Mouse (Mus musculus): ENCODE results near the gene Rapgef5. TPM values are rescaled to one million over a fixed set of nuclear protein-coding genes. Genes with fewer than 3 reads are reported as not detected.
A peak's percentile ranks its signal among the peaks of the same experiment; 100 is the strongest.

Gene Rapgef5
- polyA plus RNA-seq, 1 experiment from 2014 or later: 10.4 TPM

- no peaks in the 10 kb centered on the region for H3K36me3 ChIP-seq
- H3K9ac ChIP-seq: no peak overlapping the region
- H3K27ac ChIP-seq: peak overlapping the region; percentile 6; the same call in 1 of the 2 replicates
- H3K4me1 ChIP-seq: no peaks in the 10 kb centered on the region
- no peak overlapping the region for H3K4me3 ChIP-seq (replicated peaks)
- 36% methylated on average over 4 of the region's 4 CpGs for WGBS
- H3K4me2 ChIP-seq: no peak overlapping the region
- no peaks in the 10 kb centered on the region for H3K9me3 ChIP-seq
- H3K27me3 ChIP-seq (replicated peaks): no peaks in the 10 kb centered on the region
- ATAC-seq (ENCODE audit: insufficient read depth, low FRiP score, low read depth): no peak
Observed at GRCm38 (mm10) chr12:117660361-117660760, 144.1 kb downstream of the Rapgef5 start.

DNA sequence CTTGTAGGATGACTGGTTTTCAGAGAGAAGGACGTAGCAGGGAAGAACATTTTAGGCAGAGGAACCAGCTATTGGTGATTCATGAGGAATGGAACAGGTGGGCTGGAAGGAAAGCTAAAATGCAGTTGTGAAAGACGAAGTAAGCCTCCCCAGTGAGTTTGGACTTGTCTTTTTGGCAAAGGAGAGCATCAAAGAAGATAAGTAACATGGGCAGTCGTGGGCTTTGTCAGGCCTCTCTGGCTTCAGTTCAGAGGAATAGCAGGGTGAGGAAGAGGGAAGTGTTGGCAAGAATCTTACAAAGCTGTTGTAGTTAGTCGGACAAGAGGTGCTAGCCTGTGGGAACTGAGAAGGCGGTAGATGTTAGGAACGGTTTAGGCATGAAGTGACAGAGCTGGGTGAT is 145.6 kb downstream of the Rapgef5 start:
- no peak overlapping the region for H3K4me3 ChIP-seq (replicated peaks)
- no peaks in the 10 kb centered on the region for H3K9me3 ChIP-seq
- H3K27me3 ChIP-seq (replicated peaks): no peaks in the 10 kb centered on the region
- no peak overlapping the region for H3K4me2 ChIP-seq
- no peak overlapping the region for H3K27ac ChIP-seq
- no peaks in the 10 kb centered on the region for H3K36me3 ChIP-seq
- no peak for ATAC-seq (ENCODE audit: insufficient read depth, low FRiP score, low read depth)
- WGBS: 67% methylated on average over 6 of the region's 6 CpGs
- H3K9ac ChIP-seq: no peak overlapping the region
- H3K4me1 ChIP-seq: no peaks in the 10 kb centered on the region

DNA sequence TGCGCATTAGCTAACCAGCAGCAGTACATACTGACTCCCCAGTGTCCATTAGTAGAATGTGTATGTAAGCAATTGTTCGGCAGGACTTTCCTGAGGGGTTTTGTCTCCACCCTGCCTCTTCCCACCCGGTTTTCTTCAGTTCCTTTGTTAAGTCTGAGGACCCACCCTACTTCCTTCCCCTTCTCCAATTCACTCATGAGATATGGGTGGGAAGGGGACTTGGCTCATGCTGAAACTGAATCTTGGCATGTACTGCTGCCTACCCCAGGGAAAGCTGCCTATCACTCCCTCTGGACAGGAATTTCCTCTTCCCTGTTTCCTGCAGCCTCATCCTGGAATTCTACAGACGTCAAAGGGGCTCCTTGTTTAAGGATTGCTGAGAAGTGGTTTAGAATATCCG is 147.4 kb downstream of the Rapgef5 start:
- no peak for ATAC-seq (ENCODE audit: insufficient read depth, low FRiP score, low read depth)

GRCm38 (mm10) chr12:117664644-117665043 is 148.4 kb downstream of the Rapgef5 start:
- WGBS: 68% methylated on average over 5 of the region's 5 CpGs
- H3K36me3 ChIP-seq: no peaks in the 10 kb centered on the region
- no peak for ATAC-seq (ENCODE audit: insufficient read depth, low FRiP score, low read depth)
- no peak overlapping the region for H3K4me3 ChIP-seq (replicated peaks)
- H3K4me1 ChIP-seq: no peaks in the 10 kb centered on the region
- no peaks in the 10 kb centered on the region for H3K9me3 ChIP-seq
- no peak overlapping the region for H3K4me2 ChIP-seq
- no peak overlapping the region for H3K9ac ChIP-seq
- H3K27me3 ChIP-seq (replicated peaks): no peaks in the 10 kb centered on the region
- no peak overlapping the region for H3K27ac ChIP-seq

More for the DNA sequence above, 147.4 kb downstream of the Rapgef5 start:
- Histone ChIP-seq H3K36me3 (no peaks in the 10 kb centered on the region), H3K4me2 (no peak overlapping the region), H3K27me3 (replicated peaks) (no peaks in the 10 kb centered on the region), H3K9ac (no peak overlapping the region), H3K4me3 (replicated peaks) (no peak overlapping the region), H3K9me3 (no peaks in the 10 kb centered on the region), H3K27ac (no peak overlapping the region), H3K4me1 (no peaks in the 10 kb centered on the region)
- 43% methylated on average over 5 of the region's 5 CpGs for WGBS

- H3K27ac ChIP-seq: no peak overlapping the region
- no peak overlapping the region for H3K4me3 ChIP-seq (replicated peaks)
- no peak for ATAC-seq (ENCODE audit: insufficient read depth, low FRiP score, low read depth)
- H3K4me1 ChIP-seq: no peaks in the 10 kb centered on the region
- no peaks in the 10 kb centered on the region for H3K27me3 ChIP-seq (replicated peaks)
- H3K9me3 ChIP-seq: no peaks in the 10 kb centered on the region
- no peak overlapping the region for H3K9ac ChIP-seq
- H3K36me3 ChIP-seq: no peaks in the 10 kb centered on the region
- 89% methylated on average over 3 of the region's 3 CpGs for WGBS
- H3K4me2 ChIP-seq: no peak overlapping the region
Observed at GRCm38 (mm10) chr12:117666391-117666790, 150.1 kb downstream of the Rapgef5 start.

DNA sequence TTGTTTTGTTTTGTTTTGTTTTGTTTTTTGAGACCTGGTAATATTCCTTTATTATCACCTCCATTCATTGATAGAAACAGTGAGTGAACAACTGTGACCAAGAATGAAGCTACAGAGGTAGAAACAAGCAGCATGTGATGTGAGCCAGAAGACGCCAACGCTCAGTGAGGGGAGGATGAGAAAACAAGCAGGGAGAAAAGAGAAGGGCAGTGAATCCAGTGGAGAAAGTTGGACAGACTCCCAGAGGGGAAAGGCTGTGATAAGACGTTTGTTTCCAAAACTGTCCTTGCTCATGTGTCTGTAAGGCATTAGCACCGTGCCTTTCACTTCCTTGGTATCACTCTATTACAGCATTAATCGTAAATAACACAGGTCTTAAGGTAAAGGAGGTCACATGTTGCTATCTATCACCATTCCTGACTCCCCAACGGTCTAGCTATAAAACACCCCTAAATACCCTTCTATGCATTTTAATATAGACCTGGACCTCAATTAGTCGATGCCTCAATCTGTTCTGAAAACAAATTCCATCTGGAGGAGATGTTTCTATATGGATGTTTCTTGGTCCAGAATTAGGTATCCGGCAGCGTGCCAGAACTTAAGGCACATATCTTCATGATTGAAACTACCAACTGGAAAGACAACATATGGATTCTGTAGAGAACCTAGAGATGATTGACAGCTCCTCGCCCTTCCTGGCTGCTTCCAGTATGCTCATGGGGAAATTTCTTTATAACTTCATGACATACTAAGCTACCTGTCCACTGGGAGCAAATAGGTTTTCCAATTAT is 153.5 kb downstream of the Rapgef5 start:
- Histone ChIP-seq H3K27ac (no peak overlapping the region), H3K36me3 (no peaks in the 10 kb centered on the region), H3K9me3 (no peaks in the 10 kb centered on the region), H3K4me2 (no peak overlapping the region), H3K4me1 (no peaks in the 10 kb centered on the region), H3K4me3 (replicated peaks) (no peak overlapping the region), H3K9ac (no peak overlapping the region), H3K27me3 (replicated peaks) (no peaks in the 10 kb centered on the region)
- WGBS: 73% methylated on average over 10 of the region's 10 CpGs
- ATAC-seq (ENCODE audit: insufficient read depth, low FRiP score, low read depth): no peak

DNA sequence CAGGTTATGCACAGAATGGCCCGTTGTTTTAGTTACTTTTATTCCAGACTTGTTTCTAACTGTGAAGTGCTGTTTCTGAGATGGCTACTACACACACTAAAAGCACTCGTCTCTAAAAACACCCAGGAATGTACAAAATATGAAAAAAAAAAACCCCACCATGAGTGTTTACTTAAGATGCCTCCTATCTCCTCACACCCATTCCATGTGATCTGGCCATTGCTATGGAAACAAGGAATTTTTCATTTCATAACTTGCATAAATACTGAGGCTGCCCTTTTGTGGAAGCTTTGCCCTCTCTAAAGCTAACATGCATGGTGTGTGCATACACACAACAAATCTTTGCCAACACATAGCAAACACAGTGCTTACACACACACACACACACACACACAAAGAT is 156.9 kb downstream of the Rapgef5 start:
- Histone ChIP-seq H3K4me3 (replicated peaks) (no peak overlapping the region), H3K9ac (no peak overlapping the region), H3K27ac (no peak overlapping the region), H3K36me3 (no peaks in the 10 kb centered on the region), H3K4me2 (no peak overlapping the region), H3K4me1 (no peaks in the 10 kb centered on the region), H3K9me3 (no peaks in the 10 kb centered on the region), H3K27me3 (replicated peaks) (no peaks in the 10 kb centered on the region)
- 40% methylated on average over 2 of the region's 2 CpGs for WGBS
- no peak for ATAC-seq (ENCODE audit: insufficient read depth, low FRiP score, low read depth)

DNA sequence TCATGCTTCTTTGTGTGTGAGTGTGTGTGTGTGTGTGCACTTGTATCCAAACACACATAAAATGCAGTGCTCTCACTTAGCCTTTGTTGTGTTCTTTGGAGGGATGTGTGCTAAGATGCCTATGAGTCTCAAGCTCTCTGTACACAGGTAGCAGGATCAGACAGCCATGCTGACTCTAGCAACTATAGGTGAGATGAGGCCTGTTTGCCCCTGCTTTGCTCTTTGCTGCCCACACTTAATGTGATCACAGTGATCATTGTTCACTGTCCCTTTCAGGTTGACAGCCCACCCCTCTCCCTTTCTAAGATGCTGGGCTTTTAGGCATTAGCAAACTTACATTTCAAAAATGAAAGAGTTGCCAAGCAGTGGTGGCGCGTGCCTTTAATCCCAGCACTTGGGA is 158.2 kb downstream of the Rapgef5 start:
- 98% methylated on average over 2 of the region's 2 CpGs for WGBS
- ATAC-seq (ENCODE audit: insufficient read depth, low FRiP score, low read depth): no peak
- no peak overlapping the region for H3K4me3 ChIP-seq (replicated peaks)

GRCm38 (mm10) chr12:117676265-117676664 is 160.0 kb downstream of the Rapgef5 start:
- no peak for ATAC-seq (ENCODE audit: insufficient read depth, low FRiP score, low read depth)
- WGBS: 80% methylated on average over 4 of the region's 4 CpGs
- Histone ChIP-seq H3K4me3 (replicated peaks) (no peak overlapping the region), H3K9ac (no peak overlapping the region), H3K27ac (no peak overlapping the region), H3K4me2 (no peak overlapping the region), H3K27me3 (replicated peaks) (no peaks in the 10 kb centered on the region), H3K4me1 (no peaks in the 10 kb centered on the region), H3K36me3 (no peaks in the 10 kb centered on the region), H3K9me3 (no peaks in the 10 kb centered on the region)

More for the DNA sequence above, 158.2 kb downstream of the Rapgef5 start:
- Histone ChIP-seq H3K27ac (no peak overlapping the region), H3K36me3 (no peaks in the 10 kb centered on the region), H3K9me3 (no peaks in the 10 kb centered on the region), H3K27me3 (replicated peaks) (no peaks in the 10 kb centered on the region), H3K9ac (no peak overlapping the region), H3K4me2 (no peak overlapping the region), H3K4me1 (no peaks in the 10 kb centered on the region)

DNA sequence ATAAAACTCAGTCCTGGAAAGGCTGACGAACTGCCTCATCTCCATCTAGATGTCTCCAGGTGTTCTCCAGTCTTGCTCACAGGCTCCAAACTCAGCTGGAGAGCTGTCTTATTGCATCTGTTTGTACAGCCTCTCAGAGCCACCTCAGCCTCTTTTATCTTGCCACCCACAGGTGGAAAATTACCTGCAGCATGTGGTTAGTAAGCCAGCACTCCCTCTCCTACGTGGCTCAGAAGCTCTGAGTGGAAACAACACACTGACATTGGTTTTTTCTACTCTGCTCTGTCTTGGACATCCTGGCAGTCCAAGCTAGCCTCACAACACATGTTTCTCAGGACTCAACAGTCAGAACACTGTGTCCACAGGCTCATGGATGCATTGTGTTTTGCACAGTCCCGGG is 162.6 kb downstream of the Rapgef5 start:
- Histone ChIP-seq H3K27me3 (replicated peaks) (no peaks in the 10 kb centered on the region), H3K9ac (no peak overlapping the region), H3K4me1 (no peaks in the 10 kb centered on the region), H3K9me3 (no peaks in the 10 kb centered on the region), H3K4me3 (replicated peaks) (no peak overlapping the region), H3K36me3 (no peaks in the 10 kb centered on the region), H3K4me2 (no peak overlapping the region), H3K27ac (no peak overlapping the region)
- no peak for ATAC-seq (ENCODE audit: insufficient read depth, low FRiP score, low read depth)
- 75% methylated on average over 3 of the region's 3 CpGs for WGBS

GRCm38 (mm10) chr12:117679795-117680194 is 163.5 kb downstream of the Rapgef5 start:
- no peaks in the 10 kb centered on the region for H3K4me1 ChIP-seq
- H3K4me3 ChIP-seq (replicated peaks): no peak overlapping the region
- WGBS: 46% methylated on average over 4 of the region's 4 CpGs
- H3K36me3 ChIP-seq: no peaks in the 10 kb centered on the region
- no peaks in the 10 kb centered on the region for H3K27me3 ChIP-seq (replicated peaks)
- H3K9me3 ChIP-seq: no peaks in the 10 kb centered on the region
- H3K4me2 ChIP-seq: no peak overlapping the region
- no peak overlapping the region for H3K27ac ChIP-seq
- no peak overlapping the region for H3K9ac ChIP-seq
- no peak for ATAC-seq (ENCODE audit: insufficient read depth, low FRiP score, low read depth)

- Histone ChIP-seq H3K27me3 (replicated peaks) (no peaks in the 10 kb centered on the region), H3K4me1 (no peaks in the 10 kb centered on the region), H3K4me2 (no peak overlapping the region), H3K4me3 (replicated peaks) (no peak overlapping the region), H3K36me3 (no peaks in the 10 kb centered on the region), H3K9me3 (no peaks in the 10 kb centered on the region), H3K9ac (no peak overlapping the region), H3K27ac (no peak overlapping the region)
- no peak for ATAC-seq (ENCODE audit: insufficient read depth, low FRiP score, low read depth)
- 59% methylated on average over 4 of the region's 4 CpGs for WGBS
Observed at GRCm38 (mm10) chr12:117681273-117681672, 165.0 kb downstream of the Rapgef5 start.

- Histone ChIP-seq H3K4me3 (replicated peaks) (no peak overlapping the region), H3K4me2 (no peak overlapping the region), H3K9ac (no peak overlapping the region), H3K9me3 (no peaks in the 10 kb centered on the region), H3K4me1 (no peaks in the 10 kb centered on the region), H3K27me3 (replicated peaks) (no peaks in the 10 kb centered on the region), H3K36me3 (no peaks in the 10 kb centered on the region), H3K27ac (no peak overlapping the region)
- WGBS: 61% methylated on average over 2 of the region's 2 CpGs
- no peak for ATAC-seq (ENCODE audit: insufficient read depth, low FRiP score, low read depth)
Observed at GRCm38 (mm10) chr12:117683377-117683776, 167.1 kb downstream of the Rapgef5 start.

All from stomach, embryonic 15.5 days (tissue).